Mouse (Mus musculus): ENCODE measurements around the gene Psmc3ip. TPM values are rescaled to one million over a fixed set of nuclear protein-coding genes. Genes with fewer than 3 reads are reported as not detected.

Psmc3ip gene
- polyA plus RNA-seq, 2 experiments, result 16.8 to 21.6 TPM

DNA sequence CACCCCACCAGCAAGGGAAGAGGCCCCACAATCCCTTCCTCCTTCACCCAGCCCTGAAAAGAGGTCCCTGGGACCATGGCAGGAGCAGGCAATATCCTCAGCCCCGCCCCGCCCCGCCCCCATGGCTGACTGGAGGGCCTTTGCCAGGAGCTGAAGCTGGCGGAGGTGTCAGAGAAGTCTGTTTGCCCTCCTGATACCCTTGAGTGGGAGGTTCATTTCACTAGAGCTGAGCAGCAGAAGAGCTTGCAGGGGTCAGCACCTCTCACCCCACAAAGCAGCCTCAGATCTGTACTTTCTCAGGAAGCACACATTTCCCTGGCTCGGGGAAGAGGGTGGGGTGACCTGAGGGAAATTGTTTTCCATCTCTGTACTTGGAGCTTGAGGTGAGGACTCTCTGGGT, 36.5 kb downstream of the Psmc3ip start:
- no peaks in the 10 kb centered on the region for H3K9me3 ChIP-seq (ENCODE audit: control insufficient read depth, low read length)
- peaks cover 10 to 22% of the 10 kb centered on the region in 2 experiments for H3K4me1 ChIP-seq (replicated peaks; ENCODE audit: control insufficient read depth in 2 of 2, insufficient read depth in 2 of 2, low read length in 1 of 2)
- no peak overlapping the region for H3K27ac ChIP-seq
- no peak for TF ChIP-seq EP300 (IDR thresholded peaks at IDR 0.05; ENCODE audit: low read depth)
- 62% methylated on average over 5 of the region's 5 CpGs for WGBS (ENCODE audit: insufficient replicate concordance)
- H3K4me3 ChIP-seq (ENCODE audit: insufficient read depth in 1 of 2, low read depth in 2 of 2, low read length in 2 of 2), result no peak overlapping the region
- peaks cover 53% of the 10 kb centered on the region for H3K36me3 ChIP-seq (replicated peaks; ENCODE audit: control insufficient read depth, insufficient read depth, low read depth)
- no peak for DNase-seq (ENCODE audit: low read depth in 3 of 3, low spot score in 3 of 3)
- no peak for ATAC-seq (ENCODE audit: insufficient read depth)
- H3K4me2 ChIP-seq (ENCODE audit: low read depth), result no peak overlapping the region
- no peaks in the 10 kb centered on the region for H3K27me3 ChIP-seq (ENCODE audit: control insufficient read depth, insufficient read depth, low read length)
- no peak overlapping the region for H3K9ac ChIP-seq (replicated peaks)

DNA sequence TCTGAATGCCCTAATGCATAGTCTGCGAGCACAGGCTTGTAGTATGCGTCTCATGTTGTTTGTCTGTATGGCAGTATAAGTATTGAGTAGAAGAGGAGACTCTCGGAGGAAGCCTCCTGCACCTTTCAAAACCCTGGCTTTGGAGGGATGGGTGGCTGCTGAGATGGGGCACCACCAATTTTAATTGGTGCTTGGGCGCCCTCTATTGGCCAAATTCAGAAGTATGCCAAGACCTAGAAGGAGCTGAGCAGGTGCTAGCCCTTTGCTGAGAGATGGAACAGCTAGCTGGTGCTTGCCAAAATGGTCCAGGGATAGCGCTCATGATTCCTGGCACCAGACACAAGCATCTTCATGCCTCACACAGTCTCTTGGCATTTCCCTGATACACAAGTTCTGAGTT, 37.4 kb downstream of the Psmc3ip start:
- Histone ChIP-seq H3K4me2 (ENCODE audit: low read depth) (no peak overlapping the region), H3K27ac (no peak overlapping the region), H3K36me3 (replicated peaks; ENCODE audit: control insufficient read depth, insufficient read depth, low read depth) (peaks cover 60% of the 10 kb centered on the region), H3K27me3 (ENCODE audit: control insufficient read depth, insufficient read depth, low read length) (no peaks in the 10 kb centered on the region), H3K4me1 (replicated peaks; ENCODE audit: control insufficient read depth in 2 of 2, insufficient read depth in 2 of 2, low read length in 1 of 2) (peaks cover 4 to 15% of the 10 kb centered on the region in 2 experiments), H3K9ac (replicated peaks) (no peak overlapping the region), H3K4me3 (ENCODE audit: insufficient read depth in 1 of 2, low read depth in 2 of 2, low read length in 2 of 2) (no peak overlapping the region), H3K9me3 (ENCODE audit: control insufficient read depth, low read length) (no peaks in the 10 kb centered on the region)
- TF ChIP-seq CTCF (IDR thresholded peaks at IDR 0.05; ENCODE audit: low read depth), result peak; percentile 91
- TF ChIP-seq EP300 (IDR thresholded peaks at IDR 0.05; ENCODE audit: low read depth), result no peak
- WGBS (ENCODE audit: insufficient replicate concordance), result 31% methylated on average over 5 of the region's 5 CpGs
- ATAC-seq (ENCODE audit: insufficient read depth) (peak; percentile 30; the same call in 1 of the 2 replicates), DNase-seq (ENCODE audit: low read depth in 3 of 3, low spot score in 3 of 3) (peak; percentile 56 to 66 (median 59))

DNA sequence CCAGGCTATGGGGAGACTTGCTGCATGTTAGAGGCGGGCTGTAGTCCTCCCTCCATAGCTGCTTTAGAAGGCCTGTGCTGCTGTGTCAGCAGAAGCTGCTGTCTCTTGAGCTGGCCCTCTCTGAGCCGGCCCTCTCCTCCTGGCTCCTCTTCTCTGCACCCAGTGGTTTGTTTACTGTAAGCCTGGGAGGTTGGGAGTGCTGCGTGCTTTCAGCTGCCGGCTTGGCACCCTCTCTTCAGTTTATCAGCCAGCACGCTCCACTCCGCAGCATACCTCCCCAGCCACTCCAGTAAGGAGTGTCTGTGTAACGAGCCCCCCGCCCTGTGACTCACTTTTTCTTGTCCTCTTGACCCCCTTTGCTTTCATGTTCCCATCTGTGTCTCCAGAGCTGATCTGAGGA, 38.4 kb downstream of the Psmc3ip start:
- no peak overlapping the region for H3K9ac ChIP-seq (replicated peaks)
- H3K27ac ChIP-seq, result no peak overlapping the region; the same call in 1 of the 2 replicates
- H3K9me3 ChIP-seq (ENCODE audit: control insufficient read depth, low read length), result no peaks in the 10 kb centered on the region
- H3K27me3 ChIP-seq (ENCODE audit: control insufficient read depth, insufficient read depth, low read length), result no peaks in the 10 kb centered on the region
- no peak for DNase-seq (ENCODE audit: low read depth in 3 of 3, low spot score in 3 of 3)
- no peak for TF ChIP-seq CTCF (IDR thresholded peaks at IDR 0.05; ENCODE audit: low read depth)
- TF ChIP-seq EP300 (IDR thresholded peaks at IDR 0.05; ENCODE audit: low read depth), result no peak
- peaks cover 60% of the 10 kb centered on the region for H3K36me3 ChIP-seq (replicated peaks; ENCODE audit: control insufficient read depth, insufficient read depth, low read depth)
- no peak for ATAC-seq (ENCODE audit: insufficient read depth)
- H3K4me1 ChIP-seq (replicated peaks; ENCODE audit: control insufficient read depth in 2 of 2, insufficient read depth in 2 of 2, low read length in 1 of 2), result peaks cover 0 to 7% of the 10 kb centered on the region in 2 experiments; a peak in 2 of 4 replicates
- H3K4me2 ChIP-seq (ENCODE audit: low read depth), result no peak overlapping the region
- 75% methylated on average over 8 of the region's 8 CpGs for WGBS (ENCODE audit: insufficient replicate concordance)
- H3K4me3 ChIP-seq (ENCODE audit: insufficient read depth in 1 of 2, low read depth in 2 of 2, low read length in 2 of 2), result no peak overlapping the region

DNA sequence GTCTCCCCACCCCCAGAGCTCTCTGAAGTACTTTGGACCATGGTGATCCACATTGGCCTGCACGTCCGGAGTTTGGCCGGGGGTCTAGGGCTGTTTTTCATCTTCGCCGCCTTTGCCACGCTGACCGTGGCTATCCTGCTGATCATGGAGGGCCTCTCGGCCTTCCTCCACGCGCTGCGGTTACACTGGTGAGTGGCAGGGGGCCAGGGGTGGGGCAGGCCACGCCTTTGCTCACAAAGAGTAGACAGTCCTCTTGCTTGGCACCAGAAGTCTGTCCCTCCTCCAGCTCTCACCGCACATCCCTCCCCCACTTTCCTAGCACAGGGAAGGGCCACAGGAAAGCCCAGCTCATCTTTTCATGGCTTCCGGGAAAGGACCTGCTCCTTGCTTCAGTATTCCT, 39.8 kb downstream of the Psmc3ip start:
- no peaks in the 10 kb centered on the region for H3K9me3 ChIP-seq (ENCODE audit: control insufficient read depth, low read length)
- peaks cover 0 to 7% of the 10 kb centered on the region in 2 experiments; a peak in 2 of 4 replicates for H3K4me1 ChIP-seq (replicated peaks; ENCODE audit: control insufficient read depth in 2 of 2, insufficient read depth in 2 of 2, low read length in 1 of 2)
- H3K4me3 ChIP-seq (ENCODE audit: insufficient read depth in 1 of 2, low read depth in 2 of 2, low read length in 2 of 2), result no peak overlapping the region
- DNase-seq (ENCODE audit: low read depth in 3 of 3, low spot score in 3 of 3) (no peak), ATAC-seq (ENCODE audit: insufficient read depth) (no peak)
- no peaks in the 10 kb centered on the region for H3K27me3 ChIP-seq (ENCODE audit: control insufficient read depth, insufficient read depth, low read length)
- WGBS (ENCODE audit: insufficient replicate concordance), result 57% methylated on average over 14 of the region's 14 CpGs
- no peak overlapping the region for H3K27ac ChIP-seq
- no peak overlapping the region for H3K4me2 ChIP-seq (ENCODE audit: low read depth)
- TF ChIP-seq EP300 (IDR thresholded peaks at IDR 0.05; ENCODE audit: low read depth) (no peak), CTCF (IDR thresholded peaks at IDR 0.05; ENCODE audit: low read depth) (no peak)
- peaks cover 65% of the 10 kb centered on the region for H3K36me3 ChIP-seq (replicated peaks; ENCODE audit: control insufficient read depth, insufficient read depth, low read depth)
- H3K9ac ChIP-seq (replicated peaks), result no peak overlapping the region

DNA sequence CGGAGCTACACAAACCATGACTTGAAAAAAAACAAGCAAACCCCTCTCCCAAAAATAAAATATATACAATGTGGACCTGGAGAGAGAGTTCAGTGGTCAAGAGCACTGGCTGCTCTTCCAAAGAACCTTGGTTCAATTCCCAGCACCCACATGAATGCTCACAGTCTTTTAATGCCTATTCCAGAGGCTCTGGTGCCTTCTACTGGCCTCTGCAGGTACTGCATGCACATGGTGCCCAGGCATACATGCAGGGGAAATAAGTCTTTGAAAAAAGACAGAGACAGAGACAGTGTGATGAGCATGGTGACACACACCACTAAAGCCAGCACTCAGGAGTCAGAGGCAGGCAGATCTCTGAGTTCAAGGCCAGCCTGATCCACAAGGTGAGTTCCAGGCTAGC, 41.3 kb downstream of the Psmc3ip start:
- Histone ChIP-seq H3K4me1 (replicated peaks; ENCODE audit: control insufficient read depth in 2 of 2, insufficient read depth in 2 of 2, low read length in 1 of 2) (peaks cover 0 to 7% of the 10 kb centered on the region in 2 experiments; a peak in 2 of 4 replicates), H3K9me3 (ENCODE audit: control insufficient read depth, low read length) (no peaks in the 10 kb centered on the region), H3K9ac (replicated peaks) (no peak overlapping the region), H3K4me3 (ENCODE audit: insufficient read depth in 1 of 2, low read depth in 2 of 2, low read length in 2 of 2) (no peak overlapping the region), H3K27me3 (ENCODE audit: control insufficient read depth, insufficient read depth, low read length) (no peaks in the 10 kb centered on the region), H3K4me2 (ENCODE audit: low read depth) (no peak overlapping the region), H3K27ac (no peak overlapping the region), H3K36me3 (replicated peaks; ENCODE audit: control insufficient read depth, insufficient read depth, low read depth) (peaks cover 69% of the 10 kb centered on the region)
- WGBS (ENCODE audit: insufficient replicate concordance), result 100% methylated on average over 1 of the region's 1 CpGs
- TF ChIP-seq CTCF (IDR thresholded peaks at IDR 0.05; ENCODE audit: low read depth) (peak; percentile 80), EP300 (IDR thresholded peaks at IDR 0.05; ENCODE audit: low read depth) (no peak)
- ATAC-seq (ENCODE audit: insufficient read depth) (no peak), DNase-seq (ENCODE audit: low read depth in 3 of 3, low spot score in 3 of 3) (no peak)

All from liver, embryonic 14.5 days (tissue).